Mouse (Mus musculus) megakaryocyte, adult 5-6 weeks (primary cell): ENCODE results near the gene St8sia6. TPM values are rescaled to one million over a fixed set of nuclear protein-coding genes. Genes with fewer than 3 reads are reported as not detected.
"Not testable (repeated sequence)": the region's sequence is repeated elsewhere in the genome, so short reads cannot be mapped to it uniquely, and the experiment has no call there.

ENCODE experiments used
- ATAC-seq: 2 replicates; pipeline ENCODE4 v1.8.0; 2016; ENCODE audit warnings: mild to moderate bottlenecking, inconsistent platforms; ENCODE audit not compliant: poor library complexity, severe bottlenecking
- total RNA-seq, 2 experiments: library from RNA; stranded (forward) in 1 of 2; stranded (reverse) in 1 of 2; fragments of 153-499, 151-499 nt in 1 of 2; fragments of 221-1000, 200-1000 nt in 1 of 2; gene quantifications; 2 replicates each; pipeline versions ENCODE4 v1.2.3 to v1.2.4; 2015 to 2017

St8sia6 gene
- total RNA-seq (2015), result 1.6 and 4.2 TPM in 2 replicates
- 1.6 and 3.5 TPM in 2 replicates for total RNA-seq (2017)

DNA sequence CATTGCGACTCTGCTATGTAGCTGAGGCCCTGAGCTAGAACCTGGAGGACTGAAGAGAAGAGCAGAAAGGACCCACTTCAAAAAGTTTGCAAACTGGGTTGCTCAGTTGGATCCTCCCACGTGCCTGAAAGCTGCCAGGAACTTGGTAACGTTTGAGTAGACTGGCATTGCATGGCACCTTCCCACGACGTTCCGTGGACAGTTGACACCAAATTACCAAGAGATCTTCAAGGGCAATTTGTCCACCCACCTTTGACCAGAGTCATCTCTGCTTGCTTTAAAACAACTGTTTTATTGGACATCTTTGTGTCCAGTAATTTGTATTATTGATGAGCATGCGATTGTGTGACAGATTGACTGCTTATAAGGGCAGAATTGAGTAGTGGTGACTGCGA is at the start of gene St8sia6:
Gene St8sia6, minus strand, starts transcription at position 96 of the 395 bp plus-strand sequence.
- no peak for ATAC-seq

DNA sequence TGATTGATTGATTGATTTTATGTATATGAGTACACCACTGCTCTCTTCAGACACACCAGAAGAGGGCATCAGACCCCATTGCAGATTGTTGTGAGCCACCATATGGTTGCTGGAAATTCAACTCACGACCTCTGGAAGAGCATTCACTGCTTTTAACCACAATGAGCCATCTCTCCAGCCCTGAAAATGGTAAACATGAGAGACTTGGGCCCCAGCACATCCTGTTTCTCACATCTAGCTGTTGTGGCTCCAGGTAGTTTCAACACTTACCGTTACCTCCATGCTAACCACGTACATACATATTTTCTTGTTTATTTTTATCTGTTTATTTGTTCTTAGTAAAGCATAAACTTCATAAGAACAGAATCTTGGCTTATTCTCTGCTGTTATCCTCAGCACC is 42.4 kb upstream of the St8sia6 start:
- no peak for ATAC-seq

DNA sequence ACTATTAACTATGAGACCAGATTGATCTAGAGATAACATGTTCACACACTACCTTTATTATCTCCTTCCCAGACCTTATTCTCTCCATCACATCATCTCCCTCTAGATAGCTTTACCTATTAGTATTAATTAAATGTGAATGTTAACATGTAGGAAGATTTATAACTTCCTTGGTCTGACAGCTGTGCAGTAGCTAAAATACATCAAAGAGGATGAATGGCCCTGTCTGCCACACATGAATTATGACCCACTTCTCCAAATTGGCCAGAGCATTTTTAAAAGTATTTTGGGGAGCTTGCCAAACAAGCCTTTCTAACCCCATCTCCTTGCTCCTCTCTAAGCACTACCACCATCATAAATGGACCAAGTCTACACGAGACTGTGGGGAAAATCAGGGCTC is 41.1 kb upstream of the St8sia6 start:
- no peak for ATAC-seq

DNA sequence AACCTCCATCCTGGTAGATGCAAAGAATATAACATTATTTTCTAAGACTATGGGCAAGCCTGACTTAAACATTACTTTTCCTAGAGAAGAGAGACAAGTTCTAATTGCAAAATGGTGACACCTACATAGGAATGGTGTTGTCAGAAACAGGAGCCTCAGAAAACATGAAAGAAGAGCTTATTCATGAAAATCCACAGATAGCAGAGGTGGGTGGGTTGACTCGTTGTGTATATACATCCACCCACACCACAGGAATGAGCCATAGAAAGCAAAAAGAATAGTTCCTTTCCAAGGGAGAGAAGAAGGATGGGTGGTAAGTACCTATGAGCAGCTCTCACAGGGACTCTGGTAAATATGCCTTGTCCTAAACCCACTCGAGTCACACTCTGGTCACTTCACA is 22.8 kb upstream of the St8sia6 start:
- no peak for ATAC-seq

DNA sequence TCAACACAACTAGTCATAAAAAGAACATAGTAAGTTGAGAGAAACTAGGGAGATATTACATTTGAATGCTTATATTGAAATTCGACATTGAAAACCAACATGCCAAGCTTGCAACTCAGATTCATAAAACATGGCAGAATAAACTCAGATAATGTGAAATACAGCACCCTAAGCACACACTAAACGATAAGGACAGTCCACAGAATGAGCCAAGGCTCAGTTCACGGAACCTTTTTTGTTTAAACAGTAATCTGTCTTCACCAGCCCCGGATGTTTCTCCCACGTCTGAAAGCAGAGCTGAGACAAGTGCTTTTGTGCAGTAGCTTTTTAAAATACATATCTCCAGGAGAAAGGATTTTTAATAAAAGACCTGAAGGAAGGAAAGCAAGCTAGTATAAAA is 14.7 kb upstream of the St8sia6 start:
- no peak for ATAC-seq

DNA sequence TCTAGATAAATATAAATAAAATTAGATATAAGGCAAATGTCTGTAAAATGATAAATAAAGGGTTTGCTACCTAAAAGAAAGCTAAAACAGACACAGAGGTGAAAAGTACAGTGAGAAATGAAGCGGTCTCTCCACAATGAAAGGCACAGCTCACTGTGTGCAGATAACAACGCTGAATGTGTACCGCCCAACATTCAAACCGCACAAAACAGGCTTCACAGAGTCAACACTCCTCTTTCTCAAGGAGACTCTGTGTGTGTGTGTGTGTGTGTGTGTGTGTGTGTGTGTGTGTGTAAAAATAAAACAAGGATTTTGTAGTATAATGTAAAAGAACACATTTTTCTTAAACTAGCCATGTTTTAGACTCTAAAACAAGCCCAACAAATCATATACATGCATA is 14.1 kb upstream of the St8sia6 start:
- ATAC-seq, result no peak

DNA sequence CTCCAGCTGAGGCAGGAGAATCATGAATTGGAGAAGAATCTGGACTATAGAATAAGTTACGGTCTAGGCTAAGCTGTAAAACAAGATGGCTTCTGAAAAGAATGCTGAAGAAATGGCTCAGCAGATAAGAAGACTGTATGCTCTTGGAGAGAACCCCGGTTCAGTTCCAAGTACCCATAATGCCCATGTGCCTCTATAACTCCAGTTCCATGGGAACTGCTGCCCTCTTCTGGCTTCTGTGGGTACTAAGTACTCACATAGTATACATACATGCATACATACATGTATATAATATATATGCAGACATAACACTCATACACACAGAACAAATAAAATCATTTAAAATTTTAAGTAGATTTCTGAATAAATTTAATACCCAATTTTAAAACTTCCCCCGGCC is 12.3 kb upstream of the St8sia6 start:
- no peak for ATAC-seq

DNA sequence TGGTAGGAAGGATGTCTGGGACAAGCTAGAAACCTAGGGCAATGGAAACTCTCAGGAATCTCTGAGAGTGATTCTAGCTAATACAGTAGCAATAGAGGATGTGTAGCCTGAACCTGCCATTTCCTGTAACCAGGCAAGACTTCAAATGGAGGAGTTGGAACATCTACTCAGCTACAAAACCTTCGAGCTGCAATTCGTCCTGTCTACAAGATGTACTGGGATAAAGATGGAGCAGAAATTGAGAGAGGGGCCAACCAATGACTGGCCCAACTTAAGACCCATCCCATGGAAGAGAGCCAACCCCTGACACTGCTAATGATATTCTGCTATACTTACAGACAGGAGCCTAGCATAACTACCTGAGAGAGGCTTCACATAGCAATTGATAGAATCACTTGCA is 6.8 kb upstream of the St8sia6 start:
- ATAC-seq, result no peak

DNA sequence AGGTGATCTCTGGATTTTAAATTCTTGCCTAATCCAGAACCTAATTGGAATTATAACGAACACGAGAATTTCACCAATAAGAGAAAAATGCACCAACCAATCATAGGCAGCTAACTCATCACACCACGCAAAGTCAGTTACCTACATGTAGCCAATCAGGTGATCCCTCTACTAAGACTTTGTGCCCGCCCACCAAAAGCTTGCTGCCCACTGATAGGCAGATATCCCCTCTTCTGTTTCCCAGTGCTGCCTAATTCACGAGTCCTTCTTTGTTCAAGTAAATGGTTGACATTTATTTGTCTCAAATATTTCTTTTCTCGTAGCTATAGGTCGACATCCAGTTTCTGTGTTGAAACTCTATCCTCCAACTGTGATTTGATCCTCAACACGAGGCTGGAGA is 582 bp upstream of the St8sia6 start:
- ATAC-seq, result no peak

DNA sequence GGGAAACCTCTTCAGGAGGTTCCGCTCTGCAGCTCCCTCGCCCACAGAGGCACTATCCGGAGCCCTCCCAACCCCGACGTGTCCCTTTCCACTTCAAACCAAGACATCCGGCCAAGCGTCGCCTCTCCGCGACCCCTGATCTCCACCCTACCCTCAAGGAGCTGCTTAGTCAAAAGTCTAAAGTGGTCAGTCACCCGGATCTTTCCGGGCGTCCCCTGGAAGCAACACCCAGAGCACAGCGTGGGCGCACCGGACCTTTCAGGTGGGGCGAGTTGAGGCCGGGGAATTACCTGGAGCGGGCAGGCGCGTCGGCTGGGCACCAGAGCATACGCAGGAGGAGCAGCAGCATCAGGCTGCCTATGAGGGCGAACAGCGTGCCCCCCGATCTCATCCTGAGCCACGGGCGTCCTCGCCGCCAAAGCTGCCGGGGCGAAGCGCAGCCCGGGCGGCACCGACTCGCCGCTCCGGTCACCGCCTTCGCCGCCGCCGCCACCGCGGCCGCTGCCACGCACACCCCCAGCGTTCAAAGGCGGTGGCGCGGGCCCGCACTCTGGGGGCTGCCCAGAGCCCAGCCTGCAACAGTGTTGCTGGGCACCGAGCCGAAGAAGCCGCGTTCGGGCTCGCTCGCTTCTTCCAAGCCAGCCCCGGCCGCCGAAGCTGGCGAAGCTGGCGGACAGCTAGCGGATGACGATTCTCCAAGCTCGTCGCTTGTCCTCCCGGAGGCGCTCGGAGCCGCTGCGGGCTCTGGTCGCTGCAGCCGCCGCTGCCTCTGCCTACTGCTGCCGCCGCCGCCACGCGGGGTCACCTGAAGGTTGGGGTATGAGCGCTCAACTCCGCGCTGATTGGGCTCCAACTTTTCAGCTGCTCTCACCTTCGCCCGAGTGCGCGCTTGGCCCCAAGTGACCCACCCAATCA is 553 bp downstream of the St8sia6 start:
- ATAC-seq, result peak; percentile 44

DNA sequence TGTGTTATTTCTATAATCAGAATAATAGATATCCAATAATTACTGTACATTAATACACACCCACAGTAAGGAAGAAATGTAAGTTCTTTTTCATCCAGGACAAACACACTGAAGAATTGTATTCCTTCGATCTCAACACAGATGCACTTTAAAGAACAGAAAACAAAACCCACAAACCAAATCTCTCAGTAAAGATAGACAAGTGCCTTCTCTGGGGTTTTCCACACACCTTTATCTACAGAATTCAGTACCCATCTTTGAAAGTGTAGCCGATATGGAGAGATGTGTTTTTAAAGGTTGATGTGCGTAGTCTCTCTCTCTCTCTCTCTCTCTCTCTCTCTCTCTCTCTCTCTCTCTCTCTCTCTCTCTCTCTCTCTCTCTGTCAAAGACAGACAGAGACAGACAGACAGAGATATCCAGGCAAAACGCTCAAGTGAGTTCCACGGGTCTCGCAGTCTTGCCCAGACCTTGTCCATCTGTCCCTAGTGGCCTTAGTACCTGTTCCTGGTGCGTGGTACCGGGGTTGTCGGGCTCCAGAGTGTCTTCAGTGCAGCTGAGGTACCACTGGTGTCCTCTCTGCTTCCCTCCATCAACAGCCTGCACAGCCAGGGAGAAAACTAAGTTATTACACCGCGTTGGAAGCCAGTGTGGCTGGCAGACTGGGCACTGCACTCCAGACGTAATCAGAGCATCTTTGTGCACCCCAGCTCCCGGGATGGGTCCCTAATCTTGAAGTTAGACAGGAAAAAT is 1.4 kb downstream of the St8sia6 start:
- ATAC-seq, result no peak

DNA sequence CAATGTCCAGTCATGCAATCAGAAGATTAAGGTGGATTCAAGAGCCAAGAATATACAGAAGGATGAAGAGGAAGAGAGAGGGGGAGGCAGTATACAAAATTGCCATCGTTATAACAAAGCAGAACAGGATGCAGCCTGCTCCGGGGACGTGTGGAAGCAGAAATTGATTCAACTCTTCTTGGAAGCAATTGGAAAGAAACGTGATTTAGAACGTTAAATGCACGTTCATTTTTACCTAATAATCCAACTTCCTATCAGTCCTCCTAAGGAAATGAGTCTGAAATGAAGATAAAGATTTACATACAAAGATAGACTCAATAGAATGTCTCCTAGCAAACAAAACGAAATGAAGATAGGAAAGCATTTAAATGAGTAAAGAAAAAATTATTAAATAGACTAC is 2.3 kb downstream of the St8sia6 start:
- no peak for ATAC-seq

DNA sequence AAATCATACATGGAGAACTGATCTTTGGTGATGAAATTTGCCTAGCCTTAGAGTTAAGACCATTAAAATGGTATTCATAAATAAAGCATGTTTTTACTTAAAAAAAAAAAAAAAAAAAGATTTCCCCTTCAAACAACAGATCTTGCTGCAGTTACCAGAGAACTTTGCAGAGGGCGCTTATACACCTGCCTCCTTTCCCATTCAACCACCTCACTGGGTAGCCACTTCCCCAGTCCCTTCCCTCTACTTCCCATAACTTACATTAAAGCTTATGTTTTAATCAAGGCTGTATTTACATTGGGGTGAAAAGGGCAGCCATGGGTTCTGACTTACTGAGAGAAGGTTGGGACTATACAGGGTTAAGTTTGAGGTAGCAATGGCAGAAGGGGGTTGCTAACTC is 4.5 kb downstream of the St8sia6 start:
- ATAC-seq, result no peak

DNA sequence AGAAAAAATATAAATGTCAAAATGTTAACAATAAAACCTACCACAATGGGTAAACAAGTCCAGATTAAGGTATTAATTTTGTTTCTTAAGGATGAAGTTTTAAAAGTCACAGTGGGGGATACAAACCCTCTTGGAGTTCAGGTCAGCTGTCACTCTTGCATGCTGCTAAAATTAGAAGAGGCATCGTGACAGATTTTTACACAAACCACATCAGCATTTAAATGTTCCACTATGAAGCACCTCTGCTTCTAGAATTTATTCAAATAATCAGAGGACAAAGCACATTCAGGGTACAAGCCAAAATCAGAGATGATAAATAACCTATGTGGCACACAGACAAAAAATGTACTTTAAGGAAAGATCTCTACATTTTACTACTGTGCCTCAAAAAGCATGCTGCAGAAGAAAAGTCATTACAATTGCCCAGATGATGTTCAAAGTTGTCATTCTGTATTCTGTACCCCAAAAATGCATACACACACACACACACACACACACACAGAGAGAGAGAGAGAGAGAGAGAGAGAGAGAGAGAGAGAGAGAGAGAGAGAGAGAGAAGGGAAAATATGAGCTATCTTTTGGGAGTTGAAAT is 7.2 kb downstream of the St8sia6 start:
- ATAC-seq, result no peak

DNA sequence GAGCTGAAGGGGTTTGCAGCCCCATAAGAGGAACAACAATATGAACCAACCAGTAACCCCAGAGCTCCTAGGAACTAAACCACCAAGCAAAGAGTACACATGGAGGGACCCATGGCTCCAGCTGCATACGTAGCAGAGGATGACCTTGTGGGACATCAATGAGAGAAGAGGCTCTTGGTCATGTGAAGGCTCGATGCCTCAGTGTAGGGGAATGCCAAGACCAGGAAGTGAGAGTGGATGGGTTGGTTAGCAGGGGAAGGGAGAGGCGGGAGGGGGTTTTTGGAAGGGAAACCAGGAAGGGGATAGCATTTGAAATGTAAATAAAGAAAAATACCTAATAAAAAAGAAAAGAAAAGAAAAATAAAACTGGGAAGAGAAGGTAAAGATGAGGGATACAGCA is 7.9 kb downstream of the St8sia6 start:
- not testable (repeated sequence) for ATAC-seq

DNA sequence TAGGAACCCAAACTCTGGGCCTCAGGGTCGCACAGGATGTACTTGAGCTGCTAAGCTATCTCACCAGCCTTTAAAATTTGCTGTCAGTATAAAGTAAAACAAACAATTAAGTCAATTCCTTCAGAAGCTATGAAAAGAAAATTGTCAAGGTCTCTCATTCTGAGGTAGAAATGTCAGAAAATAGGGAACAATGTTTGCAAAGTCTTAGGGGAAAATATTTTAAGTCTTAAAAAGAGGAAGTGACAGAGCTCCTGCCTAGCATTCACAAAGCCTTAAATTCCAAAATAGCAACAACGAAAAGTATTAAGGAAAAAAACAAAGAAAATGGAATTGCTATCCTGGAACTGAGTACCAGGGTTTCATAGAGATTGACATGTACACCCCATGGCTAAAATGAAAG is 8.6 kb downstream of the St8sia6 start:
- ATAC-seq, result peak; percentile 69

DNA sequence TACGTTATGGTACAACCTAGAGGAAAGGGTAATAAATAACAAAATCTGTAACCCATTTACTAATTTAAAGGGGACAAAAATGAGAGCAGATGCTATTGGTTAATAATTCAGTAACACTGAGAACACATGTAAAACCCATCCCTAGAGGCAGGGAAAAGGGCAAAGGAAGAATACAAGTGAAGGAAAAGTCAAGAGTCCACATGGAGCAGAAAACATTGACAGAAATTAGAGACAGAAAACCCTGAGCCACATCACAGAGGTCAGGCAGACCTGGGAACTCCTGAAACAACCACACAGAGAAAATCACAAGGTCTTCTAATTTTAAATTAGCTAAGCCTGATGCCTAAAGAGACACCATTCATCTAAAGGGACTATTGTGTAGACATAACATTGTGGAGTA is 9.4 kb downstream of the St8sia6 start:
- ATAC-seq, result no peak

DNA sequence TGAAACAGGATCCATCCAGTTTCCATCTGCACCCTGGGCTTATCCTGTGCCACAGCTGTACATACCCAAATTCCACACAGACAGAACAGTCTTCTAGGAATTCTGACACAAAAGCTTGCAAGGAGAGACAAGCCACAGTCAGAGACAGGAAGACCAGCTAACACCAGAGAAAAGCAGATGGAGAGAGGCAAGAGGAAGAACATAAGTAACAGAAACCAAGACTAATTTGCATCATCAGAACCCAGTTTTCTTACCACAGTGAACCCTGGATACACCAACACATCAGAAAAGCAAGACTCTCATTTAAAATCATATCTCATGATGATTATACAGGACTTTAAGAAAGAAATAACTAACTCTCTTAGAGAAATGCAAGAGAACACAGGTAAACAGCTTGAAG is 16.8 kb downstream of the St8sia6 start:
- ATAC-seq, result no peak

DNA sequence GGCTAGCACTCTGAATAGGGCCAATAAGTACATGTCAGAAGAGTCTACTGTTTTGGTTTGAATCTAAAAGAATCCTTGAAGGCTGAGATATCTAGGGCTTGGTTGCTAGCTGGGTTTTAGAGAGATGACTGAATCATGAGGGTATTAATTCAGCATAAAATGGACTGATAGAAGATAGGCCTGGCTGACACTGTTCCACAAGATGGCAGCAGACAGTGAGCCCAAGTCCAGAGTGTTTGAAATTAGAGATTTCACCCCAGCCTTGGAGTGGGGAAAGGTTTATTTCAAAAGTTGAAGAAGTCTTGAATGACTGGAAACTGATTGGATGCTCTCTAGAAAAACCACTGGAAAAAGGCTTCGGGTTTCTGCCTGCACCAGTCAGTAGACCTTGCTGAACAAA is 17.4 kb downstream of the St8sia6 start:
- ATAC-seq, result no peak

DNA sequence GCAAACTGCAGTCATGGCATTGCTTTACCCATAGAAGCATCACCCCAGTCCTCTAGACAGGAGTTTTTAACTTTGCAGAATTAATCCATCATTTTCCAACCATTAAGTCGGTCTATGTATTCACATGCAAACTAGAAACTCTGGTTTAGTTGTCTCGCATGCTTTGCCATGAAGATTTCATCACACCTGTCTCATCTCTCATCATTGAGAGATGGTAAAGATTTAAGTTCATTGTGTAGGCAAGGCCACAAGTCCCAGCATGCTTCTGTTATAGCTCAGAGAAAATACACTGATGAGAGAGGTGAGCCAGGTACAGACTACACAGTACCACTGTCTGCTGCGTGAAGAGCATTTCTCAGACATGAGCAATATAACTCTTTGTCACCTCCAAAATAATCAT is 18.8 kb downstream of the St8sia6 start:
- ATAC-seq, result no peak

DNA sequence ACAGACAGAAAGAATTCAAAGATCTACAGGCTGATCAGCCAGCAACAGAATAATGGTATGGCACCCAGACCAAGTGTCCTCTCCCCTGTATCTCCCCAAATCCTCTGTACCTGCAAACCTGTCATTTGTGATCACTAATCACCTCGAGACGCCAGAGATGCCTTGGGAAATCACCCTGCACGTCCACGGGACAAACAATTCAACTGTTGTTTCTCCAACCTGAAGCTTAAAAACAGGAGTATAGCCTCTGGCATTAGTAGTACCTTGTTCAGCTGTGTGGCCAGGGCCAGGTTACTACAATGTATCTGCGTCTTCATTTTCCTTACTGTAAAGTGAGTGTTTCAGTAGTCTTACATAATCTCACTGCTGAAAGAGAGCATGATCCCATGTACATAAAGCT is 25.3 kb downstream of the St8sia6 start:
- no peak for ATAC-seq
